Mouse (Mus musculus): ENCODE measurements around the gene Map7. TPM values are rescaled to one million over a fixed set of nuclear protein-coding genes. Genes with fewer than 3 reads are reported as not detected.

Gene Map7
- polyA plus RNA-seq, 1 experiment from 2014 or later, result 6.7 TPM

GRCm38 (mm10) chr10:20173733-20174132, 25.5 kb downstream of the Map7 start:
- no peaks in the 10 kb centered on the region for H3K36me3 ChIP-seq (ENCODE audit: control insufficient read depth, insufficient read depth, low read length)
- H3K9ac ChIP-seq (ENCODE audit: low read depth, low read length), result no peak overlapping the region
- no peaks in the 10 kb centered on the region for H3K9me3 ChIP-seq (ENCODE audit: control insufficient read depth, low read length)
- no peak for DNase-seq (ENCODE audit: low spot score)
- peaks cover 5% of the 10 kb centered on the region; the same call in 1 of the 2 replicates for H3K4me1 ChIP-seq (replicated peaks; ENCODE audit: control insufficient read depth, insufficient read depth, low read length)
- peaks cover 2% of the 10 kb centered on the region; the same call in 1 of the 2 replicates for H3K27me3 ChIP-seq (ENCODE audit: control insufficient read depth, insufficient read depth, low read length)
- ATAC-seq (ENCODE audit: low FRiP score), result no peak
- no peak overlapping the region for H3K27ac ChIP-seq (ENCODE audit: low read depth, low read length)
- H3K4me3 ChIP-seq (ENCODE audit: low read depth, low read length), result no peak overlapping the region
- no peak overlapping the region for H3K4me2 ChIP-seq (replicated peaks; ENCODE audit: low read depth, low read length)
- WGBS, result 94% methylated on average over 4 of the region's 4 CpGs

- no peak for DNase-seq (ENCODE audit: low spot score)
- H3K27ac ChIP-seq (ENCODE audit: low read depth, low read length), result no peak overlapping the region
- no peaks in the 10 kb centered on the region for H3K9me3 ChIP-seq (ENCODE audit: control insufficient read depth, low read length)
- H3K4me3 ChIP-seq (ENCODE audit: low read depth, low read length), result no peak overlapping the region
- H3K27me3 ChIP-seq (ENCODE audit: control insufficient read depth, insufficient read depth, low read length), result peaks cover 2% of the 10 kb centered on the region; the same call in 1 of the 2 replicates
- no peak for ATAC-seq (ENCODE audit: low FRiP score)
- H3K4me1 ChIP-seq (replicated peaks; ENCODE audit: control insufficient read depth, insufficient read depth, low read length), result peaks cover 1% of the 10 kb centered on the region; the same call in 1 of the 2 replicates
- 68% methylated on average over 7 of the region's 7 CpGs for WGBS
- no peaks in the 10 kb centered on the region for H3K36me3 ChIP-seq (ENCODE audit: control insufficient read depth, insufficient read depth, low read length)
- no peak overlapping the region for H3K4me2 ChIP-seq (replicated peaks; ENCODE audit: low read depth, low read length)
- H3K9ac ChIP-seq (ENCODE audit: low read depth, low read length), result no peak overlapping the region
Measured at GRCm38 (mm10) chr10:20176054-20176453, 27.8 kb downstream of the Map7 start.

GRCm38 (mm10) chr10:20178807-20179605, 30.7 kb downstream of the Map7 start:
- no peaks in the 10 kb centered on the region for H3K9me3 ChIP-seq (ENCODE audit: control insufficient read depth, low read length)
- ATAC-seq (ENCODE audit: low FRiP score) (no peak), DNase-seq (ENCODE audit: low spot score) (no peak)
- no peak overlapping the region for H3K4me2 ChIP-seq (replicated peaks; ENCODE audit: low read depth, low read length)
- H3K4me3 ChIP-seq (ENCODE audit: low read depth, low read length), result no peak overlapping the region
- no peaks in the 10 kb centered on the region for H3K36me3 ChIP-seq (ENCODE audit: control insufficient read depth, insufficient read depth, low read length)
- H3K4me1 ChIP-seq (replicated peaks; ENCODE audit: control insufficient read depth, insufficient read depth, low read length), result no peaks in the 10 kb centered on the region
- no peak overlapping the region for H3K27ac ChIP-seq (ENCODE audit: low read depth, low read length)
- 46% methylated on average over 12 of the region's 12 CpGs for WGBS
- H3K9ac ChIP-seq (ENCODE audit: low read depth, low read length), result no peak overlapping the region
- no peaks in the 10 kb centered on the region for H3K27me3 ChIP-seq (ENCODE audit: control insufficient read depth, insufficient read depth, low read length)

GRCm38 (mm10) chr10:20181198-20181597, 32.9 kb downstream of the Map7 start:
- Histone ChIP-seq H3K4me2 (replicated peaks; ENCODE audit: low read depth, low read length) (no peak overlapping the region), H3K9ac (ENCODE audit: low read depth, low read length) (no peak overlapping the region), H3K36me3 (ENCODE audit: control insufficient read depth, insufficient read depth, low read length) (no peaks in the 10 kb centered on the region), H3K9me3 (ENCODE audit: control insufficient read depth, low read length) (no peaks in the 10 kb centered on the region), H3K27me3 (ENCODE audit: control insufficient read depth, insufficient read depth, low read length) (no peaks in the 10 kb centered on the region), H3K4me1 (replicated peaks; ENCODE audit: control insufficient read depth, insufficient read depth, low read length) (no peaks in the 10 kb centered on the region), H3K27ac (ENCODE audit: low read depth, low read length) (no peak overlapping the region), H3K4me3 (ENCODE audit: low read depth, low read length) (no peak overlapping the region)
- WGBS, result 62% methylated on average over 10 of the region's 10 CpGs
- DNase-seq (ENCODE audit: low spot score), result no peak
- no peak for ATAC-seq (ENCODE audit: low FRiP score)

- no peaks in the 10 kb centered on the region for H3K9me3 ChIP-seq (ENCODE audit: control insufficient read depth, low read length)
- 64% methylated on average over 11 of the region's 11 CpGs for WGBS
- H3K4me3 ChIP-seq (ENCODE audit: low read depth, low read length), result no peak overlapping the region
Measured at GRCm38 (mm10) chr10:20181680-20182399, 33.6 kb downstream of the Map7 start.

GRCm38 (mm10) chr10:20184326-20184725, 36.1 kb downstream of the Map7 start:
- Histone ChIP-seq H3K36me3 (ENCODE audit: control insufficient read depth, insufficient read depth, low read length) (no peaks in the 10 kb centered on the region), H3K9ac (ENCODE audit: low read depth, low read length) (no peak overlapping the region), H3K9me3 (ENCODE audit: control insufficient read depth, low read length) (no peaks in the 10 kb centered on the region), H3K4me1 (replicated peaks; ENCODE audit: control insufficient read depth, insufficient read depth, low read length) (no peaks in the 10 kb centered on the region), H3K27ac (ENCODE audit: low read depth, low read length) (no peak overlapping the region), H3K4me3 (ENCODE audit: low read depth, low read length) (no peak overlapping the region), H3K27me3 (ENCODE audit: control insufficient read depth, insufficient read depth, low read length) (no peaks in the 10 kb centered on the region), H3K4me2 (replicated peaks; ENCODE audit: low read depth, low read length) (no peak overlapping the region)
- DNase-seq (ENCODE audit: low spot score) (no peak), ATAC-seq (ENCODE audit: low FRiP score) (no peak)
- WGBS, result 84% methylated on average over 4 of the region's 4 CpGs

More at GRCm38 (mm10) chr10:20181680-20182399, 33.6 kb downstream of the Map7 start:
- H3K27ac ChIP-seq (ENCODE audit: low read depth, low read length), result no peak overlapping the region
- H3K9ac ChIP-seq (ENCODE audit: low read depth, low read length), result no peak overlapping the region
- no peaks in the 10 kb centered on the region for H3K4me1 ChIP-seq (replicated peaks; ENCODE audit: control insufficient read depth, insufficient read depth, low read length)
- ATAC-seq (ENCODE audit: low FRiP score) (no peak), DNase-seq (ENCODE audit: low spot score) (no peak)
- H3K4me2 ChIP-seq (replicated peaks; ENCODE audit: low read depth, low read length), result no peak overlapping the region
- no peaks in the 10 kb centered on the region for H3K36me3 ChIP-seq (ENCODE audit: control insufficient read depth, insufficient read depth, low read length)
- H3K27me3 ChIP-seq (ENCODE audit: control insufficient read depth, insufficient read depth, low read length), result no peaks in the 10 kb centered on the region

GRCm38 (mm10) chr10:20185264-20185663, 37.0 kb downstream of the Map7 start:
- Histone ChIP-seq H3K27me3 (ENCODE audit: control insufficient read depth, insufficient read depth, low read length) (no peaks in the 10 kb centered on the region), H3K9me3 (ENCODE audit: control insufficient read depth, low read length) (no peaks in the 10 kb centered on the region), H3K4me3 (ENCODE audit: low read depth, low read length) (no peak overlapping the region), H3K27ac (ENCODE audit: low read depth, low read length) (no peak overlapping the region), H3K4me2 (replicated peaks; ENCODE audit: low read depth, low read length) (no peak overlapping the region), H3K4me1 (replicated peaks; ENCODE audit: control insufficient read depth, insufficient read depth, low read length) (no peaks in the 10 kb centered on the region), H3K9ac (ENCODE audit: low read depth, low read length) (no peak overlapping the region), H3K36me3 (ENCODE audit: control insufficient read depth, insufficient read depth, low read length) (no peaks in the 10 kb centered on the region)
- ATAC-seq (ENCODE audit: low FRiP score) (no peak), DNase-seq (ENCODE audit: low spot score) (no peak)
- 88% methylated on average over 4 of the region's 4 CpGs for WGBS

- Histone ChIP-seq H3K27ac (ENCODE audit: low read depth, low read length) (no peak overlapping the region), H3K9ac (ENCODE audit: low read depth, low read length) (no peak overlapping the region), H3K27me3 (ENCODE audit: control insufficient read depth, insufficient read depth, low read length) (no peaks in the 10 kb centered on the region), H3K4me3 (ENCODE audit: low read depth, low read length) (no peak overlapping the region), H3K4me2 (replicated peaks; ENCODE audit: low read depth, low read length) (no peak overlapping the region), H3K36me3 (ENCODE audit: control insufficient read depth, insufficient read depth, low read length) (no peaks in the 10 kb centered on the region), H3K9me3 (ENCODE audit: control insufficient read depth, low read length) (no peaks in the 10 kb centered on the region), H3K4me1 (replicated peaks; ENCODE audit: control insufficient read depth, insufficient read depth, low read length) (no peaks in the 10 kb centered on the region)
- DNase-seq (ENCODE audit: low spot score) (no peak), ATAC-seq (ENCODE audit: low FRiP score) (no peak)
- 90% methylated on average over 2 of the region's 2 CpGs for WGBS
Measured at GRCm38 (mm10) chr10:20185806-20186205, 37.5 kb downstream of the Map7 start.
